Mouse (Mus musculus) spleen, adult 2 months (tissue): ENCODE data around the gene 2700097O09Rik.

Experiments used
- CTCF ChIP-seq: fragments of 200-500 bp; IDR thresholded peaks from 2 replicates; pipeline ENCODE4 v1.5.1; 2011; ENCODE audit warnings: mild to moderate bottlenecking, inconsistent platforms; ENCODE audit not compliant: insufficient read depth, insufficient read length, insufficient replicate concordance; ENCODE audit errors: extremely low read depth
- POLR2A ChIP-seq: fragments of 200-500 bp; IDR thresholded peaks from 2 replicates; pipeline ENCODE4 v1.6.1; 2011; ENCODE audit warnings: low read depth, low read length, inconsistent platforms

DNA sequence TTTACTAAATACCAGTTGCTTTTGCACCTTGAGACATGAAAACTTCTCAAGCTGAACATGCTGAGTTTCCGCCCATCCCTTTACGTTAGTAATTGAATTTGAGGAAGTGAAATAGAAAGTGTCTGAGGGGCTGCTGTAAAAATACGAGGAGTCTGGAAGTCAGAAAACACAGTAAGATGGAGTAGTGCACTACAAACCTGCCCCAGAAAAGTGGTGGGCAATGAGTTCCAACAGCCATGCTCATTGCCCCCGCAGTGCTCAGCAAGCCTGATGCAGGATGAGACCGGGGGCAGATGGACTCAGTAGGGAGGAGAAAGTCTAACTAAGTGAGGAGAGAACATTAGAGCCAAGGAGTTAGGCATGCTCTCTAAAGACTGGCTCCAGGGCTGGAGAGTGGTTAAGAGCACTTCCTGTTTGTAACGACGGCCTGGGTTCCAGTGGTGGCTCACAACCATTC lies 60.5 kb downstream of the 2700097O09Rik start:
- TF ChIP-seq CTCF = no peak
- no peak; the same call in 1 of the 2 replicates for TF ChIP-seq POLR2A
